Mouse (Mus musculus): ENCODE measurements at regions not wholly inside any gene's neighbourhood (a gene's known extent, or its start where the extent isn't known, plus 50 kb on each side); places are given as distances from the start of the nearest gene placed in this dataset.

DNA sequence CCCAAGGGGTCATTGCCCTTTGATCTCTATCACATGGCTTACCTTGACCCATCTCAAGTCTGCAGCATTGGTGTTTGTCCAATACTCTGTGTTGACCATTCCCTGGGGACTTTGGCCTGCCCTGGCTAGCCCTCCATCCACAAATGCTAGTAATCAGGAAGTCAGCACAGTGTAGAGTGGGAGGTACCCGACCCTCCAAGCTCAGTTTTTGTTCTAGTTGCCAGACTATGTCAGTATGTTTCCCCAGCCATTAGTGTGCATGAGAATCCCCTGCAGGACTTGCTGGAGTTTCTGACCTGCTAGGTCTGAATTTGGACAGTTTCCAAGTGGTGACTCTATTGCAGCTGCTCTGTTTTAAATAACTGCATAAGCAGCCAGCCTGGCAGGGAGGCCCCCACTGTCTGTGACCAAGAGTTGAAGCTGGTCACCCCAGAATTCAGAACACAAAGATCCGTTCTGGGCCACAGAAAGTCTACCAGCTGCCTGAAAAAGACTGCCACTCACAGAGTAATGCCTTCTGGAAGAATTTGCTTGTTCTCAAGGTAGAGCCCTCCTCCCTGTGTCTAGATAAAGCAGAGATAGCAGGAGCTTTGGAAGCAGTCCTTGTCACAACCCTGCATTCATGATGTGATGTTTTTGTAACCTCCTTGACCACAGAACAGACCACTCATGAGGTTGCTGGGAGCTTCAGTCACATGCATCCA is 118.0 kb upstream of the Slc22a23 start:
- in situ Hi-C loops (cut with MboI, MseI), result no loop called here

DNA sequence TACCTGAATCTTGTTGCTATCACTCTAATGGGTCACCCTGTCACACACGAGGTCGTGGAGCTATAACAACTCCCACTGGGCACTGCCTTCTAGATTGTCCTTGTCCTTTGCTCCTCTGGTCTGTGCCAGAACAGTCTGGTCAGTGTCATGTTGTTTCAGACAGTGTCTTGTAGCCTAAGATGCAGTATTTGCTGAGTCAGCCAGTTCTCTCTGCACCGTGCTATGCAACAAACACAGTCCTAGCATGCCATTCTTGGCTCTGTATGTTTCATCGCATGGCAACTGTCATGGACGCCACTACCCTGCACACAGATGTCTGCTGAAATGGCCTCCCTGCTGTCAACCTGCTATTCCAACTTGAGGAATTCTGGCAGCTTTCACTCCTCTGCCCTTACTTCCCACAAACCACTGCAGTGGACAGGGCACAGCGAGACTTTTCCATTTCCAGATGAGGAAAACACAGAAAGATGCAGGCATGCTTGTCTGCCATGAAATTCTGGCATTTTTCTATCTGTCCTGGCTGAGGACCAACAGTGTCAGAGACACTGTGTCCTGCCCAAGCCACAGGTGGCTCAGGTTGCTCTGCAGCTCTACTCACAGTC is 117.3 kb upstream of the Slc22a23 start:
- in situ Hi-C loops (cut with MboI, MseI), result no loop called here

GRCm38 (mm10) chr13:34460969-34461368 is 116.0 kb upstream of the Slc22a23 start:
- in situ Hi-C loops (cut with MboI, MseI), result no loop called here

DNA sequence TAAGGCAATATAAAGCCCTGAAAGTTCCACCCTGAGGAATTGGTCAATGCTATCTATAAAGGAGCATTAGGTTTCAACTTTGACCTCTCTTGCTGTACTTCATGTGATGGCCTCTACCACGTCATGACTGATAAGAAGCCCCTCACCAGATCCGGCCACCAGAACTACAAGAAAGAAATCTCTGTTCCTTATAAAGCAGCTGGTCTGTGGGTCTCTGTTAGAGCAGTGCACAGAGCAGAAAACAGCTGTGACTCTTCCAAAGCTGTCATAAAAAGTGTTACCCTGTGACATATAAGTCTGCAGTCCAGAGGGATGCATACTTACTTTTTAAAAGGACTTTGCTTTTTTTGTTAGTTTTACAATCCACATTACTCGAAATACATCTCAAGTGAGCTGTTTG is 111.1 kb upstream of the Slc22a23 start:
- in situ Hi-C loops (cut with MboI, MseI), result no loop called here

DNA sequence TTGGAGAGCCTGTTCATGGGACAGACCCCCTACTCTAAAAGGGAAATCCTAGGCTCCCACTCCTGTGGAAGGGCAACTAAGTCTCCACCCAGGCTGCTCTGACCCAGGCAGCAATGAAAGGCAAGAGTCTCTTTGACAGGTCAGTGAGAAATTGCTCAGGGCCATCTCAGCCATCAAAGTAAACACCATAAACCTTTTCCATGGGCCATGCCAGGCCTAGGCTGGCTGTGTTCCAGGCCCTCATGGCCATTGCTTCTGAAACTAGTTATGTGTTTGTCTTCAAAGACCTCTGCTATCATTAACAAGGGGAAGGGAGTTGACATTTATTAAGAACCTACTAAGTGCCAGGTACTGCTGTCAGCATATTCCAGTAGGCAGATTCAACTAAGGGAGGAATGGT is 101.8 kb upstream of the Slc22a23 start:
- in situ Hi-C loops (cut with MboI, MseI), result no loop called here

DNA sequence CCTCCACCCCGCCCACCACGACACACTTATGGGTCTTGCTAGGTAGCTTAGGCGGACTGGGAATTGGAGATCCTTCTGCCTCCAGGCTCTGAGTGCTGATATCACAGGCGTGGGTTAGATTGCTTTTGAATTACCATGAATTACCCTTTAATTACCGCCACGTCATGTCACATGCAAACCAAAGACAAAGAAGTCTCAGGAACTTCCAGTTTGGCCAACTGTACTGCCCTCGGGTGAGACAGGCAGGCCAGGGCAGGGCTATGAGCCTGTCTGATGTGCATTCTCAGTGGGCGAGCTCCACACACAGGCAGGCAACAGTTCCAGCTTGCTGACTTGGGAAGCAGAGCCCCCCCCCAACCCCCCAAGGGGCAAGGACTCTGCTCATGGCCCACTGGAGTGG is 101.3 kb upstream of the Slc22a23 start:
- in situ Hi-C loops (cut with MboI, MseI), result no loop called here

DNA sequence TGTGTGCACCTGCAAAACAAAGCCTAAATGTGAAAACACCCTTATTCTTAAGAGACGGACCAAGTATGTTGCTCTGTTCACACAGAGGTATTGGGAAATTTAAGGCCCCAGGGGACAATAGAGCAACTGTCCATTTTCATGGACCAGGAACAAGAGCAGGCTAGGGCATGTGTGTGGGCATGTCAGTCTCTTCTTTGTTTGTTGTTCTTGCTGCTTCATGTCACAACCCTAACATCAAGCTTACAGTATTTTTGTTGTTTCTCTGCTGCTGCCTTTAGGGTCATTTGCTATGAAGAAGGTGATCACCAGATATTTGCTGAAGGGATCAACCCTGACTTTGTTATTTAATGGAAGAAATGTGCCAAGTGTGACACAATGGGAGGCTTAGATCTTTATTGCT is 96.4 kb upstream of the Slc22a23 start:
- in situ Hi-C loops (cut with MboI, MseI), result no loop called here

- in situ Hi-C loops (cut with MboI, MseI), result loop anchor here in 1 of 2 experiments (10.0 kb wide), 1 partner anchor 1627 kb away; no protein-coding TSS in a partner anchor
Observed at GRCm38 (mm10) chr13:34427527-34427926, 82.5 kb upstream of the Slc22a23 start.

- in situ Hi-C loops (cut with MboI, MseI), result loop anchor here in 1 of 2 experiments (10.0 to 25.0 kb wide), 2 partner anchors 1163 to 1630 kb away; no protein-coding TSS in a partner anchor
Observed at GRCm38 (mm10) chr13:34424921-34425320, 79.9 kb upstream of the Slc22a23 start.

GRCm38 (mm10) chr13:34421644-34422043 is 76.7 kb upstream of the Slc22a23 start:
- in situ Hi-C loops (cut with MboI, MseI), result loop anchor here in 1 of 2 experiments (10.0 to 25.0 kb wide), 2 partner anchors 1159 to 1633 kb away; no protein-coding TSS in a partner anchor

DNA sequence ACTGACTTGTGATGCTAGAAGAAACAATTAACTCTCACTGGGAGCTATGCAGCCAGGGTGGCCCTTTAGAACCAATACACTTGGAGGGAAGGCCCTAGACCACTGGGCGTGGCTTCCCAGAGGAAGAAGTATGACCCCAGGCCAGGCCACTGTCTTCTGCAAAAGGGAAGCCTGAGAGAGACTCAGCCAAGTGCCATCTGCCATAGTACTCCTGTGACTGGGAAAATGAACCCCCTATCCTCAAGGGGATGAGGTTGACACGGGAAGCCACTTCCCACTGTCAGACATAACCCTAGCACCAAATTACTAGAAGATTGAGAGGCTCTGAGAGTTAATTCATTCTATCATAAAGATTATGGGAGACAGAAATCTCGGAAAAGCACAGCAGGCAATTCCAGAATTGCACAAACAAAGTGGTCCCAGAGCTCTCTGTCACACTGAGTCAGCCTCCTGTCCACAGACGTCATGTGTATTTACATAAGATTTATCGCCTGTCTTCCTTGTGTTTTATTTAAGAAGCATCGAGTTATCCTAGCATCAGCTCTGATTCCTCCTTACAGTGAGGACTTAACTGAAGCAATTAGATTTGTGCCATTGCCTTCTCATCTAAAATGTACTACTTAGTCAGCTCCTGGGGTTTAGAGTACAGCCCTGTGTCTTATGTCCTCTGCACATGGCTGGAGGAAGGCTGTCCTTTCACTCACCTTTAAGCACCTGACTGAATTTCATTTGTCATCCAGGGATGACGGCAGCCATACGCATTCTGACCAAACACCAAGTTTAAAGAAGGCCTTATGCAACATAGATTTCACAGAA is 75.6 kb upstream of the Slc22a23 start:
- in situ Hi-C loops (cut with MboI, MseI), result loop anchor here in 1 of 2 experiments (10.0 to 25.0 kb wide), 2 partner anchors 1158 to 1634 kb away; no protein-coding TSS in a partner anchor

GRCm38 (mm10) chr13:34419061-34419460 is 74.1 kb upstream of the Slc22a23 start:
- in situ Hi-C loops (cut with MboI, MseI), result loop anchor here in 1 of 2 experiments (25.0 kb wide), 1 partner anchor 1157 kb away; no protein-coding TSS in a partner anchor

- in situ Hi-C loops (cut with MboI, MseI), result loop anchor here in 1 of 2 experiments (25.0 kb wide), 1 partner anchor 1154 kb away; no protein-coding TSS in a partner anchor
Observed at GRCm38 (mm10) chr13:34416603-34417002, 71.6 kb upstream of the Slc22a23 start.

DNA sequence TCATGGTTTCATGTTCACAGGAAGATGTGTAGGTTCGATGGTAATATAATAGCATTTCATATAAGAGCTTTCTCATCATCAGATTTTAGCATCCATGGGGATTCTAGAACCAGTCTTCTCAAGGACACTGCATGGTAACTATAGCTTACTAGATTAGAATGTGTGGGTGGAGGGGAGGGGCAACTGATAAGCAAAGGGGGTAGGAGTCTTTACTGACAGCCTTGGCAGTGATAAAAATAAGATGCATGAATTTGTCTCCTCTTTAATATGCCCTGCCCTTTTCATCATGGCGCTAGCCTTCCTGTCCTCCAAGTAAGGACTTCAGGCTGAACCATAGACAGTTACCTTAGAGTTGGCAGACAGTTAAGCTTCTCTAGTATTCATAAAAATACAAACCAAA is 69.6 kb upstream of the Slc22a23 start:
- in situ Hi-C loops (cut with MboI, MseI), result loop anchor here in 1 of 2 experiments (25.0 kb wide), 1 partner anchor 1152 kb away; no protein-coding TSS in a partner anchor

- in situ Hi-C loops (cut with MboI, MseI), result loop anchor here in 1 of 2 experiments (25.0 kb wide), 1 partner anchor 1146 kb away; no protein-coding TSS in a partner anchor
Observed at GRCm38 (mm10) chr13:34408669-34409055, 63.7 kb upstream of the Slc22a23 start.

DNA sequence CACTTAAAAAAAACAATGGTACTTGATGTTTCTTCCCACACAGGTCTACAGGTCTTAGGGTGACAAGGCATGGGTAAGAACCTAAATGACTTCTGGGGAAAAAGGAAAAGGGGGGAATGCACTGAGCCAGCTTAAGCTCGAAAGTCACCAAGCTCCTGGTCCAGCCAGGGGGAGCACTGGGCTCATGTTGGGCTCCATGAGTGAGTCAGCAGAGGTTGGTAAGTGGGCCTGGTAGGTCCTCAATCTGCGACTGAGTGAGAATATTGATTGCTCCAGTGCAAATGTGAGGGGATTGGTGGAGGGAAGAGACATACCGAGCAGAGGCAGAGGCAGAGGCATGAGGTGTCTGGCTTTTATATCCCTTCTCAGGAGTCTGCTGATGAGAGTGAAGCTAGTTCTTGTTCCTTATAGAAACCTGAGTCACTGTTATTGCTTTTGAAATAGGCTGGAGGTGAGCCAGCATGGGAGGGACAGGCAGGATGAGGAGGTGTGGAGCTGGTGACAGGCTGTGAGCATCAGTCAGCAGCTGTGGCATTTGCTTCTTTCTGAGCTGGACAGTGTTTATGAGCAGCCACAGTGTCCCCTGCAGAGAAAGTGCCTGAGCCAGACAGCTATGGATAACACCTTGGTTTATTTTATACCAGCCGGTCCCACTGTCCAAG is 63.2 kb upstream of the Slc22a23 start:
- in situ Hi-C loops (cut with MboI, MseI), result loop anchor here in 1 of 2 experiments (25.0 kb wide), 1 partner anchor 1146 kb away; no protein-coding TSS in a partner anchor

- in situ Hi-C loops (cut with MboI, MseI), result loop anchor here in 1 of 2 experiments (25.0 kb wide), 1 partner anchor 1144 kb away; no protein-coding TSS in a partner anchor
Observed at GRCm38 (mm10) chr13:34406291-34406690, 61.3 kb upstream of the Slc22a23 start.

- in situ Hi-C loops (cut with MboI, MseI), result loop anchor here in 1 of 2 experiments (25.0 kb wide), 1 partner anchor 1140 kb away; no protein-coding TSS in a partner anchor
Observed at GRCm38 (mm10) chr13:34402631-34403030, 57.6 kb upstream of the Slc22a23 start.

DNA sequence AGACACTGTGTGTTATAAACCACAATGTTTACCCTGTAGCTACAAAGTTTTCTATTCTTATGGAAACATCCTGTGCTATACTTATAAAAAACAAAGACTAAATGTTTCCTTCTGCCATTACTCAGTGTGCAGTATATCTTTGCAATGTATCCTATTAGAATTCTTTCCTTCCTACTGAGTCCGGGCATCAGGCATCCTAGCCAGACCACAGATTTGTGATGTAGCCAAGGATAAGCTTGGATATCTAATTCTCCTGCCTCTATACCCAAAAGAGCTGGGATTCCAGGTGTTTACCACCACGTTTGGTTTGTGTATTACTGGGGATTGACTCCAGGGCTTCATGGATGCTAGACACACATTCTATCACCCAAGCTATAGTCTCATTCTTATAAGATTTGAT is 56.0 kb upstream of the Slc22a23 start:
- in situ Hi-C loops (cut with MboI, MseI), result loop anchor here in 1 of 2 experiments (25.0 kb wide), 1 partner anchor 1139 kb away; no protein-coding TSS in a partner anchor

DNA sequence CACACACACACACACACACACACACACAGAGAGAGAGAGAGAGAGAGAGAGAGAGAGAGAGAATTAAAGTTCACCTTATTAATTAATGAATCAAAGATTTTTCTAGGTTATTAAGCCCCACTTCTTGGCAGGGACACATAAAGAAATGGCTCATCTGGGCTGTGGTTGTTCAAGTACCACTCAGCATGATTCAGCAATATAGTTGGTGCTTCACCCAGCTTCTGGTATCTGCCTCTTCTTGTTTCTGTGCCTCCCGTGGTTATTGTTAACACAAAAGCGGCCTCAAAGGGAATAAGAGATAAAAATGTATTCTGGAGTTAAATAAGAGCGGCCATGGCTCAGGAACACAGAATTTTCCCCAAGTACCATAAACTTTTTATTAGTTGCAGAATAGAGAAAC is 53.9 kb upstream of the Slc22a23 start:
- in situ Hi-C loops (cut with MboI, MseI), result no loop called here
